Mouse (Mus musculus): ENCODE results near the gene Prkacb. TPM values are rescaled to one million over a fixed set of nuclear protein-coding genes. Genes with fewer than 3 reads are reported as not detected.

The Prkacb gene
- 104 TPM for polyA plus RNA-seq (2015; fragmentation: Illumina TruSeq; extraction: RNeasy Lipid Tissue Mini Kit (QIAGEN cat#74804); ENCODE audit: insufficient read depth, low replicate concordance)

DNA sequence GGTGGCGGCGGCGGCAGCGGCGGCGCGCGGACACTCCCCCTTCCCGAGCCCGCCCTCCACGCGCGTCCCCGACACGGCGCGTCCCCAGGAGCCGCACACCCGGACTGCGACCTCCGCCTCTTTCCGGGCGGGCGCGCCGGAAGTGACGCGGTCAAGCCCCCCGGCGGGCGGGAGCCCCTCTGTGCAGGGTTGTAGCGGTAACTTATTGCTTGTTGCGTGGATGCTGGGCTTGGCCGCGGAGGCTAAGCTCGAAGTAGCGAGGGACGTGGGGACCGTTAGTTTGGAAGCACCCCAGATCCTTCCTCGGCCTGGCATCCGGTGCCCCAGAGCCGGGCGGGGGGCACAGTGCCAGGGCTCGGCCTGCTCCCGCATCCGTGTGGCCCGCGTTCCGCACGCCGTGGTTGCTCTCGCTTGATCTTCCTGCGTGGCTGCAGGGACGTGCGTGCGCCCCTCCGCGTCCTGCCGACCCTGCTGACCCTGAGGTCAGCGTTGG, at the start of gene Prkacb:
TSS of gene Prkacb (minus strand) at position 90 of the 493 bp plus-strand sequence.

GRCm38 (mm10) chr3:146851966-146852891, 39.4 kb upstream of the Prkacb start, which contains the start of gene Ttll7:
TSS of gene Ttll7 (plus strand) at chr3:146852367.

DNA sequence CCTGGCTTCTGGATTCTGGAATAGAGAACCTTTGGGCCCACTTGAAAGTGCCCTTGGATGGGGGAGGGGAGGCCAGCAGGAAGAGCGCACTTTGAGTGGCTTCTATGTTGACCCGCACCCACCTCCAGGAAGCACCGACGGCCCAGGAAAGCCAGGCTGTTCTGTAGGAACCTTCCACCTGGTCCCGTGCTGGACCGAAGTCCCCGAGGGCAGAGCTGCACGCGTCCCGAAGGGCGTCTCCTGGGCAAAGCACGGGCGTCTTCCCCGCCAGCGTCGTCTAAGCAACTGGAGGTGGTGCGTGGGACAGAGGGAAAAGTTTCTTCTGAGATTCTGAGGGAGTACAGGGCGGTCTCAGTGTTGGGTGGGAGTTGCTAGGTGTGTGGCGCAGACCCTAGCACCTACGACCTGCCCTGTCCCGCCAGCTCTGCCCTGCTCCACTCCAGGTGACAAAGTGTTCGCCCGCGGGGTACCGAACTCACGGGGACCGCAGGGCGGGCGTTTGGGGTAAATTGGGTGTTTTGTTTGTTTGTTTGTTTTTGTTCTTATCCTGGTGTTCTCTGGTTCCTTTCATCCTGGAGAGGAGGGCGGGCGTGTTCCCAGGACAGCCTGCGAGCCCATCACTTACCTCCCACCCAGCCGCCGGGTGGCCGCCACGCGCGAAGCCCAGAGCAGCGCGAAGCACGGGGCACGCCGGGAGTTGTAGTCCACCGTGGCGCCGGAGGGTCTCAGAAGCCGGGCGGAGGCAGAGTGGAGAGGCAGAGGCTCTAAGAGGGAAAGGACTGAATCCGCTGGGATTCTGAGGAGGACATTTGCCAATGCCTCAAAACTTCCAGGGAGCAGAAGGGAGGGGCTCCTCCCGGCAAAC, 127.7 kb downstream of the Prkacb start, which contains the start of gene Samd13:
TSS of gene Samd13 (minus strand) at position 782 of the 865 bp plus-strand sequence.

Other genes with a start within 250 kb of the Prkacb start
- gene Uox, start 242.6 kb downstream of the Prkacb start, polyA plus RNA-seq (2015; fragmentation: Illumina TruSeq; extraction: RNeasy Lipid Tissue Mini Kit (QIAGEN cat#74804); ENCODE audit: insufficient read depth, low replicate concordance) = not detected
- not detected for gene Dnase2b, start 197.4 kb downstream of the Prkacb start, polyA plus RNA-seq (2015; fragmentation: Illumina TruSeq; extraction: RNeasy Lipid Tissue Mini Kit (QIAGEN cat#74804); ENCODE audit: insufficient read depth, low replicate concordance)
- gene 4930503B20Rik, start 161.7 kb downstream of the Prkacb start, polyA plus RNA-seq (2015; fragmentation: Illumina TruSeq; extraction: RNeasy Lipid Tissue Mini Kit (QIAGEN cat#74804); ENCODE audit: insufficient read depth, low replicate concordance) = 0.12 TPM
- gene Samd13, start 127.4 kb downstream of the Prkacb start, polyA plus RNA-seq (2015; fragmentation: Illumina TruSeq; extraction: RNeasy Lipid Tissue Mini Kit (QIAGEN cat#74804); ENCODE audit: insufficient read depth, low replicate concordance) = 0.51 TPM
- 2.3 TPM for gene Ttll7, start 39.4 kb upstream of the Prkacb start, polyA plus RNA-seq (2015; fragmentation: Illumina TruSeq; extraction: RNeasy Lipid Tissue Mini Kit (QIAGEN cat#74804); ENCODE audit: insufficient read depth, low replicate concordance)